Mouse (Mus musculus) liver, postnatal 0 days (tissue): ENCODE measurements around the gene Kdm4b.

ENCODE experiments used
- CTCF ChIP-seq: sonication (generic); IDR thresholded peaks from 2 replicates; pipeline ENCODE4 v1.5.1; 2016; ENCODE audit warnings: antibody characterized with exemption, low read depth
- EP300 ChIP-seq: IDR thresholded peaks from 2 replicates; pipeline ENCODE4 v1.6.1; 2016; ENCODE audit warnings: antibody characterized with exemption, low read depth, mild to moderate bottlenecking

DNA sequence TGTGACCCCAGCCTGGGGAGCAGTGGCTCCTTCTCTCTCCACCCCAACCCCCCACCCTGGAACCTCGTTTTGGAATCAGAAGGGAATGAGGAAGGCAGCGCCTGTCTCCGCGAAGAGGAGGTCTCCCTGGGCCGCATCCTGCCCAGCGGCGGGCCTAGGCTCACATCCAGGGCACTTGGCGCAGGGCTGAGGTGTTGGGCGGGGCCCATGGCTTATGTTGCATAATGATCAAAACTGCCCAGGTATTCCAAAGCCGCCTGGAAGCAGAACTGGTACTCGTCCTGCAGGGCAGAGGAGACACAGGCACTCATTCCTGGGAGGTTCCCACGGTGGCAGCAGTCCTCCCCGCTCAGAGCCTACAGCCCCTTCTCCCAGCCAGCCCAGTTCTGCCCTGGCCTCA is 87.3 kb downstream of the Kdm4b start:
- no peak for TF ChIP-seq CTCF
- TF ChIP-seq EP300: no peak
